Mouse (Mus musculus) MEL (cell line): Measurements from ENCODE around the gene Prkd1. TPM values are rescaled to one million over a fixed set of nuclear protein-coding genes. Genes with fewer than 3 reads are reported as not detected.

Experiments used
- DNase-seq: peaks from one replicate; pipeline ENCODE4 v3.0.0; 2011; ENCODE audit warnings: low read depth, low spot score
- H3K27ac ChIP-seq: 2 replicates; pipeline ENCODE4 v1.5.1; 2012; ENCODE audit warnings: low read depth, mild to moderate bottlenecking, control low read depth, low read length, moderate library complexity; ENCODE audit not compliant: control insufficient read depth
- H3K27me3 ChIP-seq, 2 experiments: fragments of 150-350 bp in 1 of 2; sonication (generic) in 1 of 2; 2 replicates each; pipeline ENCODE4 v1.6.1; 2012; ENCODE audit warnings: low read length in 2 of 2, mild to moderate bottlenecking in 2 of 2, improper control_type of control experiment in 1 of 2, moderate library complexity in 1 of 2; ENCODE audit not compliant: insufficient read depth in 2 of 2, control insufficient read depth in 1 of 2
- H3K36me3 ChIP-seq, 2 experiments: 2 replicates each; pipeline ENCODE4 v1.6.1; 2012 to 2014; ENCODE audit warnings: low read length in 2 of 2, improper control_type of control experiment in 1 of 2, inconsistent platforms in 1 of 2, mild to moderate bottlenecking in 1 of 2; ENCODE audit not compliant: insufficient read depth in 2 of 2, control insufficient read depth in 1 of 2
- H3K4me1 ChIP-seq, 2 experiments: fragments of 150-350 bp in 1 of 2; sonication (generic) in 1 of 2; 2 replicates each; pipeline ENCODE4 v1.6.1; 2012; ENCODE audit warnings: low read length in 2 of 2, improper control_type of control experiment in 1 of 2, mild to moderate bottlenecking in 1 of 2; ENCODE audit not compliant: insufficient read depth in 2 of 2, control insufficient read depth in 1 of 2
- H3K4me3 ChIP-seq, 2 experiments: fragments of 150-350 bp in 1 of 2; sonication (generic) in 1 of 2; 2 replicates each; pipeline ENCODE4 v1.5.1; 2012; ENCODE audit warnings: low read depth in 2 of 2, low read length in 2 of 2, mild to moderate bottlenecking in 2 of 2, moderate library complexity in 2 of 2, control low read depth in 1 of 2, improper control_type of control experiment in 1 of 2; ENCODE audit not compliant: control insufficient read depth in 1 of 2, insufficient read depth in 1 of 2
- H3K79me2 ChIP-seq: 2 replicates; pipeline ENCODE4 v1.6.1; 2012; ENCODE audit warnings: mild to moderate bottlenecking, low read length, moderate library complexity; ENCODE audit not compliant: control insufficient read depth, poor library complexity, insufficient read depth
- H3K9ac ChIP-seq: 2 replicates; pipeline ENCODE4 v1.6.1; 2012; ENCODE audit warnings: low read depth, mild to moderate bottlenecking, control low read depth, low read length, moderate library complexity; ENCODE audit not compliant: control insufficient read depth, poor library complexity, severe bottlenecking
- H3K9me3 ChIP-seq: fragments of 150-350 bp; sonication (generic); replicated peaks from 2 replicates; pipeline ENCODE4 v1.6.1; 2012; ENCODE audit warnings: mild to moderate bottlenecking, low read length, improper control_type of control experiment, moderate library complexity; ENCODE audit not compliant: insufficient read depth
- BHLHE40 ChIP-seq: IDR thresholded peaks from 2 replicates; pipeline ENCODE4 v1.6.1; 2012; ENCODE audit warnings: low read depth, mild to moderate bottlenecking, inconsistent platforms, low read length, improper control_type of control experiment, borderline replicate concordance
- CHD1 ChIP-seq: IDR thresholded peaks from 2 replicates; pipeline ENCODE4 v1.6.1; 2012; ENCODE audit warnings: low read depth, mild to moderate bottlenecking, inconsistent platforms, low read length, improper control_type of control experiment
- E2F4 ChIP-seq: IDR thresholded peaks from 2 replicates; pipeline ENCODE4 v1.6.1; 2011; ENCODE audit warnings: low read depth, low read length, improper control_type of control experiment, borderline replicate concordance
- ELF1 ChIP-seq: IDR thresholded peaks from 2 replicates; pipeline ENCODE4 v1.6.1; 2014; ENCODE audit warnings: low read depth, mild to moderate bottlenecking, inconsistent platforms, low read length, improper control_type of control experiment, moderate library complexity
- EP300 ChIP-seq, 2 experiments: IDR thresholded peaks; 2 replicates each; pipeline ENCODE4 v1.6.1; 2011; ENCODE audit warnings: improper control_type of control experiment in 2 of 2, low read length in 2 of 2, low read depth in 1 of 2, mild to moderate bottlenecking in 1 of 2
- ETS1 ChIP-seq: IDR thresholded peaks from 2 replicates; pipeline ENCODE4 v1.6.1; 2012; ENCODE audit warnings: low read depth, mild to moderate bottlenecking, inconsistent platforms, low read length, improper control_type of control experiment, moderate library complexity
- GABPA ChIP-seq: IDR thresholded peaks from 2 replicates; pipeline ENCODE4 v1.6.1; 2012; ENCODE audit warnings: low read depth, mild to moderate bottlenecking, inconsistent platforms, low read length, improper control_type of control experiment, moderate library complexity
- MAFK ChIP-seq: IDR thresholded peaks from 2 replicates; pipeline ENCODE4 v1.6.1; 2011; ENCODE audit warnings: low read depth, mild to moderate bottlenecking, low read length, improper control_type of control experiment, borderline replicate concordance
- MAX ChIP-seq: IDR thresholded peaks from 2 replicates; pipeline ENCODE4 v1.6.1; 2011; ENCODE audit warnings: low read length, improper control_type of control experiment
- MAZ ChIP-seq: IDR thresholded peaks from 2 replicates; pipeline ENCODE4 v1.6.1; 2012; ENCODE audit warnings: low read depth, mild to moderate bottlenecking, inconsistent platforms, low read length, improper control_type of control experiment
- MXI1 ChIP-seq: IDR thresholded peaks from 2 replicates; pipeline ENCODE4 v1.6.1; 2011; ENCODE audit warnings: mild to moderate bottlenecking, low read depth, low read length, improper control_type of control experiment
- MYB ChIP-seq: IDR thresholded peaks from 2 replicates; pipeline ENCODE4 v1.6.1; 2011; ENCODE audit warnings: mild to moderate bottlenecking, low read depth, low read length, improper control_type of control experiment
- MYC ChIP-seq: IDR thresholded peaks from 2 replicates; pipeline ENCODE4 v1.6.1; 2011; ENCODE audit warnings: low read depth, mild to moderate bottlenecking, low read length, improper control_type of control experiment, moderate library complexity
- NELFE ChIP-seq: IDR thresholded peaks from 2 replicates; pipeline ENCODE4 v1.6.1; 2011; ENCODE audit warnings: low read depth, low read length, improper control_type of control experiment
- TBP ChIP-seq: IDR thresholded peaks from 2 replicates; pipeline ENCODE4 v1.8.0; 2011; ENCODE audit warnings: low read depth, low read length, improper control_type of control experiment
- TCF12 ChIP-seq: IDR thresholded peaks from 2 replicates; pipeline ENCODE4 v1.6.1; 2014; ENCODE audit warnings: low read depth, mild to moderate bottlenecking, inconsistent platforms, low read length, improper control_type of control experiment, moderate library complexity
- USF1 ChIP-seq: IDR thresholded peaks from 2 replicates; pipeline ENCODE4 v1.6.1; 2014; ENCODE audit warnings: low read depth, mild to moderate bottlenecking, inconsistent platforms, low read length, improper control_type of control experiment, moderate library complexity
- USF2 ChIP-seq, 2 experiments: IDR thresholded peaks; 2 replicates each; pipeline ENCODE4 v1.6.1; 2011 to 2012; ENCODE audit warnings: improper control_type of control experiment in 2 of 2, low read length in 2 of 2, borderline replicate concordance in 1 of 2, inconsistent platforms in 1 of 2, low read depth in 1 of 2, mild to moderate bottlenecking in 1 of 2; ENCODE audit not compliant: insufficient read depth in 1 of 2
- ZC3H11A ChIP-seq: IDR thresholded peaks from 2 replicates; pipeline ENCODE4 v1.6.1; 2012; ENCODE audit warnings: low read depth, mild to moderate bottlenecking, inconsistent platforms, low read length, improper control_type of control experiment
- ZKSCAN1 ChIP-seq: IDR thresholded peaks from 2 replicates; pipeline ENCODE4 v1.6.1; 2012; ENCODE audit warnings: low read depth, mild to moderate bottlenecking, inconsistent platforms, low read length, improper control_type of control experiment, moderate library complexity
- ZMIZ1 ChIP-seq: IDR thresholded peaks from 2 replicates; pipeline ENCODE4 v1.6.1; 2012; ENCODE audit warnings: low read depth, mild to moderate bottlenecking, inconsistent platforms, low read length, improper control_type of control experiment, moderate library complexity
- ZNF384 ChIP-seq: IDR thresholded peaks from 2 replicates; pipeline ENCODE4 v1.6.1; 2012; ENCODE audit warnings: low read depth, mild to moderate bottlenecking, inconsistent platforms, low read length, improper control_type of control experiment
- polyA plus RNA-seq, 2 experiments: library from polyadenylated mRNA; stranded (reverse) in 1 of 2; unstranded in 1 of 2; fragments of >175 nt in 1 of 2; fragments of >200 nt in 1 of 2; gene quantifications; 2 replicates each; pipeline versions ENCODE4 v1.2.1 to v1.2.4; 2012; ENCODE audit warnings: low replicate concordance in 2 of 2, low read depth in 1 of 2; ENCODE audit not compliant: insufficient read length in 2 of 2, insufficient read depth in 1 of 2, missing spikeins in 1 of 2
- total RNA-seq: library from RNA; depleted of rRNA; stranded (reverse); fragments of 300-350 nt; gene quantifications from 2 replicates; pipeline ENCODE4 v1.2.3, GENCODE M21; 2012

The Prkd1 gene
- total and polyA plus RNA-seq, 3 experiments: not detected

- Histone ChIP-seq H3K27ac (no peak overlapping the region), H3K27me3 (no peaks in the 10 kb centered on the region), H3K36me3 (no peaks in the 10 kb centered on the region), H3K9ac (no peak overlapping the region), H3K79me2 (no peaks in the 10 kb centered on the region), H3K4me1 (no peaks in the 10 kb centered on the region), H3K4me3 (no peak overlapping the region), H3K9me3 (no peaks in the 10 kb centered on the region)
- no peak for DNase-seq
- TF ChIP-seq ELF1 (no peak), TBP (no peak), MAFK (no peak), ZKSCAN1 (no peak), ZNF384 (no peak), ETS1 (no peak), USF1 (no peak), MYB (no peak), MAZ (no peak)
Measured at GRCm38 (mm10) chr12:50430129-50430703, 218.7 kb downstream of the Prkd1 start.

GRCm38 (mm10) chr12:50352404-50352803, 296.5 kb downstream of the Prkd1 start:
- H3K9me3 ChIP-seq: no peaks in the 10 kb centered on the region
- H3K9ac ChIP-seq: no peak overlapping the region
- H3K79me2 ChIP-seq: no peaks in the 10 kb centered on the region
- no peaks in the 10 kb centered on the region for H3K36me3 ChIP-seq
- DNase-seq: no peak
- H3K4me1 ChIP-seq: no peaks in the 10 kb centered on the region
- H3K27me3 ChIP-seq: no peaks in the 10 kb centered on the region
- H3K4me3 ChIP-seq: no peak overlapping the region
- TF ChIP-seq TCF12 (no peak), MAFK (no peak), GABPA (no peak), USF2 (IDR thresholded peaks at IDR 0.05; ENCODE audit: borderline replicate concordance in 1 of 2, insufficient read depth in 1 of 2, low read depth in 1 of 2, low read length in 2 of 2) (no peak), ZNF384 (no peak), ZKSCAN1 (no peak), ZC3H11A (no peak), E2F4 (no peak), MAX (no peak), BHLHE40 (no peak), ELF1 (no peak), EP300 (IDR thresholded peaks at IDR 0.05; ENCODE audit: low read depth in 1 of 2, low read length in 2 of 2) (no peak), CHD1 (no peak), MYB (no peak), USF1 (no peak), ETS1 (no peak), NELFE (no peak), ZMIZ1 (no peak), MXI1 (no peak), MYC (no peak)
- no peak overlapping the region for H3K27ac ChIP-seq
